Mouse (Mus musculus) G1E-ER4 (cell line): Measurements from ENCODE around the gene Ints14. TPM values are rescaled to one million over a fixed set of nuclear protein-coding genes. Genes with fewer than 3 reads are reported as not detected.

ENCODE experiments used
- GATA1 ChIP-seq: IDR thresholded peaks from one replicate; pipeline ENCODE4 v1.8.0; 2012; ENCODE audit warnings: low read length, inconsistent platforms
- polyA plus RNA-seq: library from polyadenylated mRNA; stranded (reverse); fragments of >175 nt; gene quantifications from 2 replicates; pipeline ENCODE4 v1.2.3, GENCODE M21; 2012

Ints14 gene
- polyA plus RNA-seq, 1 experiment, result 48.5 TPM

GRCm38 (mm10) chr9:64940731-64941346, 19.9 kb upstream of the Ints14 start:
- no peak for TF ChIP-seq GATA1

GRCm38 (mm10) chr9:64941650-64942049, 19.1 kb upstream of the Ints14 start:
- no peak for TF ChIP-seq GATA1

- no peak for TF ChIP-seq GATA1
Measured at GRCm38 (mm10) chr9:64943997-64944396, 16.7 kb upstream of the Ints14 start.

- TF ChIP-seq GATA1, result no peak
Measured at GRCm38 (mm10) chr9:64947483-64948095, 13.1 kb upstream of the Ints14 start.

GRCm38 (mm10) chr9:64951161-64951657, 9.5 kb upstream of the Ints14 start, which contains the start of gene Slc24a1:
Gene Slc24a1, minus strand, starts transcription at chr9:64951607.
- TF ChIP-seq GATA1, result no peak

GRCm38 (mm10) chr9:64952055-64952454, 8.7 kb upstream of the Ints14 start:
- TF ChIP-seq GATA1, result no peak

GRCm38 (mm10) chr9:64953190-64953589, 7.5 kb upstream of the Ints14 start:
- TF ChIP-seq GATA1, result no peak

- no peak for TF ChIP-seq GATA1
Measured at GRCm38 (mm10) chr9:64956337-64956736, 4.4 kb upstream of the Ints14 start.

GRCm38 (mm10) chr9:64957276-64957675, 3.4 kb upstream of the Ints14 start:
- no peak for TF ChIP-seq GATA1

GRCm38 (mm10) chr9:64960978-64961320, 244 bp downstream of the Ints14 start:
- TF ChIP-seq GATA1, result no peak

GRCm38 (mm10) chr9:64980548-64980947, 19.8 kb downstream of the Ints14 start:
- TF ChIP-seq GATA1, result no peak

- TF ChIP-seq GATA1, result no peak
Measured at GRCm38 (mm10) chr9:64981904-64982303, 21.2 kb downstream of the Ints14 start.

- TF ChIP-seq GATA1, result no peak
Measured at GRCm38 (mm10) chr9:64985037-64985794, 24.5 kb downstream of the Ints14 start.

- no peak for TF ChIP-seq GATA1
Measured at GRCm38 (mm10) chr9:64985807-64986206, 25.1 kb downstream of the Ints14 start.

GRCm38 (mm10) chr9:64987651-64988050, 26.9 kb downstream of the Ints14 start:
- TF ChIP-seq GATA1, result no peak

- TF ChIP-seq GATA1, result no peak
Measured at GRCm38 (mm10) chr9:64988443-64988842, 27.7 kb downstream of the Ints14 start.
